Mouse (Mus musculus) brown adipose tissue, adult 24 weeks (tissue): ENCODE results near the gene A630023A22Rik. TPM values are rescaled to one million over a fixed set of nuclear protein-coding genes. Genes with fewer than 3 reads are reported as not detected.

Experiments
- H3K27ac ChIP-seq: fragments of 200-500 bp; replicated peaks from 2 replicates; pipeline ENCODE4 v1.5.1; 2012; ENCODE audit warnings: low read depth, mild to moderate bottlenecking, low read length
- H3K4me1 ChIP-seq: fragments of 200-500 bp; 2 replicates; pipeline ENCODE4 v1.6.1; 2012; ENCODE audit warnings: low read length, mixed read lengths; ENCODE audit not compliant: control insufficient read depth, insufficient read depth, insufficient read length
- H3K4me3 ChIP-seq: fragments of 200-500 bp; 2 replicates; pipeline ENCODE4 v1.5.1; 2012; ENCODE audit warnings: low read depth, mild to moderate bottlenecking, low read length, moderate library complexity; ENCODE audit not compliant: insufficient read depth
- polyA plus RNA-seq: library from polyadenylated mRNA; stranded (reverse); fragments of >200 nt; gene quantifications from 2 replicates; pipeline ENCODE4 v1.2.4, GENCODE M21; 2012; ENCODE audit not compliant: missing spikeins, insufficient read depth, insufficient read length

Gene A630023A22Rik
- polyA plus RNA-seq, 1 experiment: not detected

DNA sequence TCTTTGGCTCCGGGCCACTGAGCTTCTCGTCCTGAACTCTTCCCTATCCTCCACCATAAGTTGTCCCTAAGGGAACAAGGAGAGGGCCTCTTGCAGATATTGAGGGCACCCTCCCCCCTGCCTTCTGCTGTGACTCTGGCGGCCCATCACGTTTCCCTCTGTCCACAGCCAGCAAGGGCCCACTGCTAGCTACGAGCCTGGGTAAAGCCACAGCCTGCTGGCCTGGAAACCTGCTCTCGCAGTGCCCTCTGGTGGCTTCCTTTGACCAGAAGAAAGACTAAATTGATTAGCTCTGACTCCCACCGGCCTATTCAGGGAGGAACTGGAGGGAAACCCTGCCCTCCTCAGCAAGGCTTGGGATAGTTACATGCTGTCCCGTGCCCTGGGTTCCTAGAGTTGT, 2.3 kb upstream of the A630023A22Rik start:
- Histone ChIP-seq H3K4me1 (no peaks in the 10 kb centered on the region), H3K27ac (no peak overlapping the region), H3K4me3 (no peak overlapping the region)

DNA sequence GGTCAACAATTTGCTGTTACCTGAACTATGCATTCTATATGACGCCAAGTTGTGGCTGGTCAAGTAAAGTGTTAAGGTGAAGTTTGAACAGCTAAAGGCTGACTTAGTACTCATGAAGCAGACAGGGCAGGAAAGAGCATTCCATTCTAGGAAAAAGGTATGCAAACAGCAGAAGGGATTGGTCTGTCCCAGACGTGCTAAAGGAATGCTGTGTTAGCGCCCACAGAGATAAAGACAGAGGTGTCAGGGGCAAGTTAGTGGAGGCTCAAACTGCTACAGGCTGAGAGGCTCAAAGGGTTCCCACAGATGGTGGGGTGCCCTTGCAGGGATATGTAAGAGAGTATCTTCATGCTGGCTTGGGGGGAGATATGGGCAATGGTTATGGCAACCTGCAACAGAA, 1.3 kb upstream of the A630023A22Rik start:
- H3K4me3 ChIP-seq: no peak overlapping the region
- no peaks in the 10 kb centered on the region for H3K4me1 ChIP-seq
- no peak overlapping the region for H3K27ac ChIP-seq

DNA sequence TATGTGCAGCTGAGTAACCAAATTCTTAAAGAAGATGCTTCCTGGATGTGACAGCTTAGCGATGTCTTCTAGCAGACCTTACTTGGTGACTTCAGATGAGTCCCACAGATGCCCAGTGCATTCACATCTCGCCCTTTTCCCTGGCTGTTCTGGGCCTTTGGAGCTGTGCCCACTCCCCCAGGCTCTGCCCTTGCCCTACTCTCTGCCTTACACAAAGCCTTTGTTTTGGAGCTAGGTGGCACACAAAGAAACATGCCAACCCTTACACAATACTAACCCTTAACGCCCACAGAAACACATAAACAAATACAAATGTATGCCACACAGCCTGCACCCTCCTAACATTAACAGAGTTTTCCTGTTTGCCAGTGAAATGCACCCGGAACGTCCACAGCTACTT, 6.4 kb downstream of the A630023A22Rik start:
- Histone ChIP-seq H3K4me3 (no peak overlapping the region), H3K4me1 (no peaks in the 10 kb centered on the region), H3K27ac (no peak overlapping the region)

DNA sequence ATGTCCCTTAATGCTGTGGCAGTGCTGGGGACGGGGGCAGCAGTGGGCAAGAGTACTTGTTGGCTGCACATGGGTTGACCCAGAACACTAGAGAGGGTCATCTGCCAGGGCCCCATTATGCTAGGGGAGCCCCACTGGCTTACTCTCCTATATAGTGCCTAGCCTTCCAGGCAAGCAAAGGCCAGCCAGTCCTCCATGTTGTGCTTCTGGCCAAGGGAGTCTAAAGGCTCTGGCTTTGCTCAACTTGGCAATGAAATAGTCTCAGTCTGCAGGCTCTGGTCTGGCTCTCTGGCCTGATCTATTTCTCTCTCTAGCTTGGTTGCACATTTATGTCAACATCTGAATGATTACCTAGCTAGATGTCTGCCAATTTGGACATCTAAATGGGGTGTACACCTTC, 9.7 kb downstream of the A630023A22Rik start:
- H3K4me1 ChIP-seq: no peaks in the 10 kb centered on the region
- H3K4me3 ChIP-seq: no peak overlapping the region
- H3K27ac ChIP-seq: no peak overlapping the region

DNA sequence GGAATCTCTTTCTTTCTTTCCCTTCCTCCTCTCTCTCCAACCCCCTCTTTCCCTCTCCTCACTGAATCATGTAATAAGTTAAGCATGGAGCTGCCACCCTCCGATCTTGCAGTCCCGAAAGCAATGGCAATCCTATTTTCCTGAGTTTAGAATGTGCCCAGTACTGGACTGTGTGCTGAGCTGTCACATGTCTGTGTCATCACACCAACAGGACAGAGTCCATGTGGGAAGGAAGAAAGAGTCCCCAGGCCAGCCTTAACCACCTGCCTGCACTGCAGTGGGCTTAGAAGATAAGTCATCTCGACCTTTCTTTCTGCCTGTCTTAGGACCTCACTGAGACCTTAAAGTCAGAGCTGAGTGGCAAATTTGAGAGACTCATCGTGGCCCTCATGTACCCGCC, 11.1 kb downstream of the A630023A22Rik start:
- Histone ChIP-seq H3K4me3 (no peak overlapping the region), H3K27ac (no peak overlapping the region), H3K4me1 (no peaks in the 10 kb centered on the region)

DNA sequence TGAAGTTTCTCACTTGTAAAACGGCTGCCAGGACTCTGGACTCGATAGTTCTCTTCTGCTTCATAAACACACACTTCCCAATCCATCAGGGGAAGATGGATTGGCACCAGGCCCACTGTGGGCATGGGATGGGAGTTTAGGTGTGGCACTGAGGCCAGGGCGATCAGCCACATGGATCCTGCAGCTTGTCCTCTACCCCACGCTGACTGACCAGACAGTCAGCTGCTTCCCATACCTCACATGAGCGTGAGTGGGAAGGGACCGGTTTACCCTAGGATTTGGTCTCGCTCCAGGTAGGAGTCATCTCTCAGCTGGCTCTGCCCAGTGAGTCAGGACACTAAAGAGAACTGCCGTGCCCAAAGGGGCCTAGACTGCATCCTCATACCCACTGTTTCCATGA, 12.8 kb downstream of the A630023A22Rik start:
- Histone ChIP-seq H3K4me1 (peaks cover 4% of the 10 kb centered on the region; the same call in 1 of the 2 replicates), H3K27ac (no peak overlapping the region), H3K4me3 (no peak overlapping the region)

DNA sequence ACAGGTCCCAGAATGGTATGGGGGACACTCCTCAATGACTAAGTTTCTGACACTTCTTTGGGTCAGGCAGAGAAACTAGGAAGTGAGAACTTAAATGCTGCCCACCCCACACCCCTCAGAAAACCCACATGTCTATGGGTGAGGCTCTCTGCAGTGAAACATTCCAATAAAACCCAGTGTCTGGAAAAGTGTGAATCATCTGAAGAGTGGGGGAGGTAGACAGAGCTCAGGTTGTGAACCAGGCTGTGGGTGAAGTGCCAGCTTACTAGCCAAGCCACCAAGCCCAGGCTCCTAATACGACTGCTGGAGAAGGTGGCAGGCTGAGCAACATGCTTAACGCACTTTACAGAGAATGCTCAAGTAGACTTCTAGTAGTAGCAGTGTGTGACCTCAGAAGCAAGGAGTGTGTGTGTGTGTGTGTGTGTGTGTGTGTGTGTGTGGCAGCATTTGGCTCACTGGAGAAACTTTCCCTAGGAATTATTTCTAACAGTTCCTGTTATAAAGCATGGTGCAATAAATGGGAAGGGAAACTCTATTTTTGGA, 14.6 kb downstream of the A630023A22Rik start:
- H3K4me3 ChIP-seq: no peak overlapping the region
- no peak overlapping the region for H3K27ac ChIP-seq

DNA sequence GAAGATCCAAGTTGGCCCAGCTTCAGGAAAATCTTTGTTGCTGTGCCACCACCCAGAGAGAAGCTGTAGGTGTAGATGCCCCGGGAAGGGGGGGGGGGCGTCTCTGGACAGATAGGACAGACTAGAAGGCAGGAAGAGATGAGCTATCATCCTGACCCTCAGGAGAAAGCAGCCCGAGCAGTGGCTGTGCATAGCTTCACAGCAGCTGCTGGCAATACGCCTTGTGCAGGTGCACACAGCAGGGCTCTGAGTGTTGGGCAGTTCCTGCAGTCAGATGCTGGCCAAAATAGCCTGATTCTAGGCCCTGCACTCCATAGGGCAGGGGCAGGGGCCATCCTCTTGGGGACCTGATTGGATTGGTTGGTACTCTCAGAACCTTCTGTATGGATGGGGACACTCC, 15.7 kb downstream of the A630023A22Rik start:
- no peak overlapping the region for H3K27ac ChIP-seq
- H3K4me3 ChIP-seq: no peak overlapping the region
- peaks cover 4% of the 10 kb centered on the region; the same call in 1 of the 2 replicates for H3K4me1 ChIP-seq

More for the DNA sequence above, 14.6 kb downstream of the A630023A22Rik start:
- peaks cover 4% of the 10 kb centered on the region; the same call in 1 of the 2 replicates for H3K4me1 ChIP-seq

DNA sequence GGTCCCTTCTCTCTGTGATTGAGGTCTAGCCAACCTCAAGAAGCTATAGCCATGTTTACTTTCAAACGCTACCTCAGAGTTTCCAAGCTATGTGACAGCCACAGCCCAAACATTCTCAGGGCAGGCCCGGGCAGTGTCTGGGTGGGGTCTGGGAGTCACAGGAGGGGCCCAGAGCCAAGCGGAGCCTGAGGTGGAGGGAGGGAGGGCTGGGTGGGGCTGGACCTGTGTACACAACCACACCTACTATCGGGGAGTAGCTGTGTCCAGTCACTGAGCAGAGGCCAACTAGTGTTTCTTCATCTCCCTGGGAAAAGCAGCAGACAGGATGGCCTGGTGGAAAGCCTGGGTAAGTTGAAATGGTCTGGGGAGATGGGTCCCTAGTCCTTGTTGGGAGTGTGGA, 16.8 kb downstream of the A630023A22Rik start, which contains the start of gene Anxa8:
TSS of gene Anxa8 (plus strand) at position 251 of the 400 bp plus-strand sequence.
- H3K4me3 ChIP-seq: no peak within 1 kb of the TSS
- no peak within 1 kb of the TSS for H3K27ac ChIP-seq
- peaks cover 4% of the 10 kb centered on the region; the same call in 1 of the 2 replicates for H3K4me1 ChIP-seq

DNA sequence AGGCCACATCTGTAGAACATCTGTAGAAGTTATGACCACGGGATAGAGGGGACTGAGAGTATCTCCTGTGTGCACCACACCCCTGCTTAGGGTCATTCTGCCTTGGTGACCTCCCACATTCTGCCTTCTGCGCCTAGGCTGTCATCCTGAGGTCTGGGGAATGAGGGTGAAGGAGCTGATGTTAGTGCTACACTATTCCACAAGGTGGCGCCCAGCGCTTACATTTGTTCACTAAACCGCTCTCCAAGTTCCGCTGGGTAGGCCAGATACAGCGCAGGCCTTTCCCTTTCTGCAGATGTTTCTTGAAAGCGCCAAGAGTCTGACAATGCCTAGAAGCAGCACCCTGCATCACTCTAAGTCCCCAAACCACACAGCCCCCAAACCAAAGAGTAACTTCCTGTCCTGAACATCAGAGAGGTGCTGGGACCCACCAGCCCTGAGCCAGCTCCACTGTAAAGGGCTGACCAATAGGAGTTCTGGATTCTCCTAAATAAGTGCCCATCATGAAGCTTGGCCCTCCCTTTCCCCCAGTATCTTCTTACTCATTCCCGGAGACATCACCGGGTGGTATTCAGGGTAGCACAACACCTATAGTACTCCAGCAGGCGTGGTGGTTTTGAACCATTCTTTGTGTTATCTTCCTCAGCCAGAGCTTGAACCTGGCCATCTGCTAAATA, 22.1 kb downstream of the A630023A22Rik start:
- Histone ChIP-seq H3K4me3 (no peak overlapping the region), H3K4me1 (peaks cover 3% of the 10 kb centered on the region; the same call in 1 of the 2 replicates), H3K27ac (no peak overlapping the region)

DNA sequence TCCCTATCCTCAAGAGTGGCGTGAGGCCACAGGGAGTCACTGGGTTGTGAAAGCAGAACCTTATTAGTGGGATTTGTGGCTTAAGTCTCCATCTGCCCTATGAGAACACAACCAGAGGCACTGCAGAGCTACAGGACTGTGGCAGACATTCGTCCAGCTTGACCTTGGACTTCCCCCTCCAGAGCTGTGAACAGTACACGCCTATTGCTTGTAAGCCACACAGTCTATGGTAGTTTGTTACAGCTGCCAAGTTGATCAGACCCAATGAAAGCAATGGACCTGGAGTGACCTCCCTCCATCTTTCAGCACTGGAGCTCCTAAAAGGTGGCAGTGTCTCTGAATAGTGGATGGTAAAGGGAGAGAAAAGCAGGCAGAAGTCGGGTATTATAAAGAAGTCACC, 24.3 kb downstream of the A630023A22Rik start:
- Histone ChIP-seq H3K27ac (no peak overlapping the region), H3K4me1 (no peaks in the 10 kb centered on the region), H3K4me3 (no peak overlapping the region)

DNA sequence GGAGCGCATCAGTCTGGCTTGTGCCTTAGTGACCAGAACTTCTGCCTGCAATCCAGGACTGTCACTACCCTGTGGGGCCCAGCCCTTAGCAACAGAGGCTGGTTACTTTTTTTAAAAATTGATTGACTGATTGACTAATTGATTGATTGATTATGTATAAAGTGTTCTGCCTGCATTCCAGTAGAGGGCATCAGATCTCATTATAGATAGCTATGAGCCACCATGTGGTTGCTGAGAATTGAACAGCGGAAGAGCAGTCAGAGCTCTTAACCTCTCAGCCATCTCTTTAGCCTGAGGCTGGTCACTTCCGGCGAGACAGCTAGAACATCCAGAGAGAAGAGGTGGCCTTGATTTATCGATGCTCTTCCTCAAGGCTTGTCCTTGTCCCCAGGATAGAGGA, 25.3 kb downstream of the A630023A22Rik start:
- Histone ChIP-seq H3K27ac (no peak overlapping the region), H3K4me3 (no peak overlapping the region), H3K4me1 (no peaks in the 10 kb centered on the region)

DNA sequence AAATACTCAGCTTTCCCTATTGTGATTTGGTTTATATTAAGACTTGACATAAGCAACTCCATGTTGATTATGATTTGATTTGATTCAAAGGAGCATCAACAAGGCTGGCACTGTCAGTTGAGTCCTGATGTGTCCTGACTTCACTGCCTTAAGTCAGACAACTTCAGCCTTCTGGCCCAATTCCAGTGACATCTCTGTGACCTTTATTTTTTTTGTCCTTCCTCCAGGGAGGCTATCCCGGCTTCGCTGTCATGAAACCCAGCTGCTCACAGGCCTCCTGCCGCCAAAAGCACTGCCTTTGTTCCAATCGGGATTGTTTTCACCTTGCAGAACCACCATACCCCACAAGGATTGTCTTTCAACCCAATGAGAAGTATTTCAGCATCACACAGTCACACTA, 27.2 kb downstream of the A630023A22Rik start:
- Histone ChIP-seq H3K4me1 (no peaks in the 10 kb centered on the region), H3K27ac (no peak overlapping the region), H3K4me3 (no peak overlapping the region)

DNA sequence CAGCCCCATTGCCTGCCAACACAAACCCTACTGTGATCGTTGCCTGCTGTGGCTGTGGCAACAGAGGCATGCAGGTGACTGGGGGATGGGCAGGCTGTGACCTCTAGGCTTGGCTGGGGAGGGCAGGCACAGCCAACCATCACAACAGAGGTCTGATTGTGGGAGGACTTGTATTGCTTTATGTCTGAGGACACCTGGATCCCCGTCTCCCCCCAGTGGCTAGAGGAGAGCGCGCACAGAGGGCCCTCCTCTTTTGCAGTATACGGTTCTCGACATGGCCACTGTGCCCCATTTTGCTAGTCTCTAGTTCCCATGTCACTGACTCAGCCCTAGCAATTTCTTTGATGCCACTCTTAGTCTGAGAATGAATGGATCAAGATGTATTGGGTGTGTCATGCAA, 30.9 kb downstream of the A630023A22Rik start:
- Histone ChIP-seq H3K27ac (no peak overlapping the region), H3K4me3 (no peak overlapping the region), H3K4me1 (no peaks in the 10 kb centered on the region)

DNA sequence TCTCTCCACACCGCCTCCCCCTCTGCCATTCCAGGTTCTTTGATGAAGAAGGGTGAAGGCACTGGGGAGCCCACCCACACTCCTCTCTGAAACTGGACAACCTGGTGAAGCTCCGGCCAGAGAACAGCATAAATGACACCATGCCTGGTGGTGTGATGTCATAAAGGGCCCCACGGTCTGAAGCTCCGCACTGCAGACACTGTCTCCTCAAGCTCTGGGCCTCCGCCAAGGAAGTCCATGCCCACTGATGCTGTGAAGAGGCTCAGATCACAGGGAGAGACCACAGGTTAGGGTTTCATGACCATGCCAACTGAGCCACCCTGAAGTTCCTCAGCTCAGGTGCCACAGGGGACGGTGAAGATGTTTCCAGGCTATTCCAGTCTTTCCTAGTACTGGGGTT, 50.0 kb downstream of the A630023A22Rik start, which contains the start of gene Antxrl:
TSS of gene Antxrl (plus strand) at position 192 of the 400 bp plus-strand sequence.
- Histone ChIP-seq H3K27ac (no peak within 1 kb of the TSS), H3K4me1 (no peaks in the 10 kb centered on the region), H3K4me3 (no peak within 1 kb of the TSS)
